Mouse (Mus musculus) heart, postnatal 25 days (tissue): Measurements from ENCODE around the gene Acot9. TPM values are rescaled to one million over a fixed set of nuclear protein-coding genes. Genes with fewer than 3 reads are reported as not detected.

Experiments
- DNase-seq: peaks from one replicate; pipeline ENCODE4 v3.0.0; 2022; ENCODE audit warnings: low spot score
- intact Hi-C: fragments of 180-260 bp; cut with DNase I; formaldehyde crosslinking; loops from one replicate; pipeline ENCODE4 v1.15.1; 2025
- total RNA-seq, 2 experiments: library from RNA; stranded (reverse); gene quantifications; 2 replicates each; pipeline ENCODE4 v1.2.3; 2021

Acot9 gene
- total RNA-seq, result 10 to 100 TPM; 25.1 to 32.3 TPM

DNA sequence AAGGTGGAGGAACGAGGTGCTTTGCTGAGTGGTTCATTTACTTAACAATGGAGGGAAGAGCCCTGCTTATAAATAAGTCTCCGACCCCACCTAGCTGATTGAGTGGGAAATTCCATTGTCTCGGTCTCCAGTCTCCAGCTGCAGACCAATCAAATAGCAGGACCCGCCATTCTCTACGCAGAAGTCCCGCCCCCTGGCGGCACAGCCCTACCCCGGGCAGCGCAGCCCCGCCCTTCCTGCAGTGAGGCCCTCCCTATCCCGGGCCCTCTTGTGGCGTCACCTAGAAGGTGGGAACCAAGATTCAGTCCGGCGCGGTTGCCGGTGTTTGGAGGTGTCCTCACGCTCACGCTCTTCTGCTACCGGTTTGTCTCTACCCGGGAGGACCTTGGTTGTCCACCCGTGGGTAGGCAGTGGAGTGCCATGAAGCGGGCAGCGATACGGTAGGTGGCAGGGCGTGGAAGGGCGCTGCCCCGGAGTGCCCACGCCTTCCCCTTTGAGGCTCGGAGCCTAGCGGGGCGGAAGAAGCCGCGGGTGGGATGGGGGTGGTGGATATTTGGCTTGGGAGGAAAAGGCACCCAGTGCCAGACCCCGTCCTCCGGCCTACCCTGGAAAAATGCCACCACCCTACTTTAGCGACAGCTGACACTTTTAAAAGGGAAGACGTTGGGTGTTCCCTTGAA is at the start of gene Acot9:
Gene Acot9 (plus strand): TSS at position 209 of the 680 bp plus-strand sequence.
- DNase-seq, result peak; percentile 83
- intact Hi-C loops, result loop anchor here (2.0 to 5.0 kb wide), 2 partner anchors 45 to 118 kb away; partner anchors contain the start of gene Sat1

DNA sequence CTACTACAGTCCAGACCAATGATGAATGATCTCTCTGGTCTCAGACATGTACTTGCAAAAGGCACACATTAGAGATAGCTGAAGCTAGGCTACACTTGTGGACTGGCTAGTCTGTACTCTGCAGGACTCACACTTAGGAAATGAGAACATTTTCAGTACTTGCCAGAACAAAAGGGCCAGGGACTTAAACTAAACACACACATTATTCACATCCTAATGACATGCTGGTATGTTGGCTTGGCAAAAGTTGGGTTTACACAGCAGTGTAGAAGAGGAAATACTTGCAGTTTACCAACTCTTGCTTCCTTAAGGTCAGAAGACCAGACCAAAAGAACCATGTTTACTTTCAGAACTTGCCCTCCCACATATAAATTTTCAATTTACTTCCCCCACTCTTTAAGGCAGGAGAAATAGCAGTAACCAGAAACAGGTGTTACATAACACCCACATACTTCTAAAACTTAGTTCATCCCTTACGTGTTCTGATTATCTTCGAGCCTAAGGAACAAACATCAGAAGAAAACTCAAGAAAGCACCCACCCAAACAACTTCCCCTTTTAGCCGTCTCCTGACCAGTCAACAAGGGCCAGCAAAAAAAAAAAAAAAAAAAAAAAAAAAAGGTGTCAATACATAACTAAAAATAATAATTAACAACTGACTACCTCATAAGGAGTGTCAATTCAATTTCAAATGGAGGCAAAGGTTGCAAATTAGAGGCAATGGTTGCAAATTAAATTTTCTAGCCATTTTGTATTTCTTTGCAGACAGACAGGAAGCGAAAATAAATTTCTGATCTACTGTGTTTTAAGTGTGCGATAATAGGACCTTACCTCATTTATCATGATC is 47.7 kb upstream of the Acot9 start:
- no peak for DNase-seq
- intact Hi-C loops, result loop anchor here (5.0 to 10.0 kb wide), 3 partner anchors 48 to 100 kb away; partner anchors contain the start of gene Acot9

DNA sequence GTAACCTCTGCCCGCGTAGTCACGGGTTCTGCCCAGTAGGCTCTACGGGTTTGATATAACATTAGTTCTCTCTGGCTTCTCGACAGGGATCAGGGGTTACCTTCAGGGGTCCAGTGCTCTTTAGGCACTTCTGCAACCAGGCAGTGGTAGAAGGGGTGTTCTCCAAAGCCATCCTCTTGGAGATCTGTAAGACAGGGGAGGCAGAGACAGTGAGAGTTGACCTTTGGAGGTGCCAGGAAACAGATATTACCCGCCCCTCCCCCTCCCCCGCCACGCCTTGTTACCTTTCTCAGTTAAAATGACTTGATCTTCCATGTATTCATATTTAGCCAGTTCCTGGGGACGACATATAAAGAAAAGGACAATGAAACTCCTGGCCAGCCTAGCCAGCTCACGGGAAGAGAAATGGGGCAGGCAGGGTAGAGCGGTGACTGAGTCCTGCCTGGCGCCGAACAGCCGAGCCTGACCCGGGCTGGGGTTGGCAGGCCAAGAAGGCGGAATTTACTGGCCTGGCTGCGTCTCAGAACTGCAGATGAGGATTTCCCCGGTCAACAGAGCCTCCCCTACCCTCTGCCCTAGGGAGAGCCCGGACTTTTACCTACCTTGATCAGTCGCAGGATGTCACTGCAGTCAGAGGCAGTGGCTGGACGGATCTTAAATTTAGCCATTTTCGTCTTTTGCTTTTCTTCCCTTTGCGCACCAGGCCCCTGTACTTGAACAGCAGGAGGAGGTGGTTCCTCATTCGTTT is 46.6 kb upstream of the Acot9 start:
- DNase-seq, result peak; percentile 8
- intact Hi-C loops, result loop anchor here (5.0 to 10.0 kb wide), 3 partner anchors 47 to 99 kb away; partner anchors contain the start of gene Acot9

GRCm38 (mm10) chrX:155216271-155216670 is 46.0 kb upstream of the Acot9 start, which contains the start of gene Sat1:
Gene Sat1, minus strand, starts transcription at chrX:155216449.
- intact Hi-C loops, result loop anchor here (5.0 to 10.0 kb wide), 3 partner anchors 46 to 99 kb away; partner anchors contain the start of gene Acot9
- peak; percentile 91 for DNase-seq

DNA sequence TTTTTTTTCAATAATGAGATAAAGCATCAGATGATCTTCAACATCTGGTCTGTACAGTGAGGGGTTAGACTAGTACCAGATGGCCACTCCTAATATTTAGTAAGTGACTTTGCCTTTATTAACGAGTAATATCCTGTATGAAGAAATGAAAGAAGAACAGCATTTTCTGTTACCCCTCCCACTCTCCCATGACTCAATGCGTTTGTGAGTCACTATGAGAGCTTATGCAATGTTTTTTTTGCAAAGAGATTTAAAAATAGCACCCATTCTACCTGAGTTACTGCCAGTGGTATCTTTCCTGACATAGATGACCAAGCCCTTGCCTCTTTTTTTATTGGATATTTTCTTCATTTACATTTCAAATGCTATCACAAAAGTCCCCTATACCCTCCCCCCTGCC is 44.0 kb upstream of the Acot9 start:
- DNase-seq, result no peak
- intact Hi-C loops, result loop anchor here (5.0 to 10.0 kb wide), 3 partner anchors 44 to 97 kb away; partner anchors contain the start of gene Acot9

DNA sequence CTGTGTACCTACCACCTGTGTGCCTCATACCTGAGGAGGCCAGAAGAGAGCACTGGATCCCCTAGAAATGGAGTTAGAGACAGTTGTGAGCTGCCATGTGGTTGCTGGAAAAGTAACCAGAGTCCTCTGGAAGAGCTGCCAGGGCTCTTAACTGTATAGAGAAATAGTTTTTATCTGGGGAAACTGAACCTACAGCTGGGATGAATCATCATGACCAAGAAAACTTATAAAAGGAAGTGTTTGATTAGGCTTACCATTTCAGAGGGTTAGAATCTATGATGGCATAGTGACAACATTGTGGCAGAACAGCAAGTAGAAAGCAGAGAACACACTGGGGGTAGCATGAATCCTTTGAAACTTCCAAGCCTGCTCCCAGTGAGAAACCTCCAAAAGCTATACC is 5.4 kb upstream of the Acot9 start:
- DNase-seq, result no peak
- intact Hi-C loops, result no loop called here

DNA sequence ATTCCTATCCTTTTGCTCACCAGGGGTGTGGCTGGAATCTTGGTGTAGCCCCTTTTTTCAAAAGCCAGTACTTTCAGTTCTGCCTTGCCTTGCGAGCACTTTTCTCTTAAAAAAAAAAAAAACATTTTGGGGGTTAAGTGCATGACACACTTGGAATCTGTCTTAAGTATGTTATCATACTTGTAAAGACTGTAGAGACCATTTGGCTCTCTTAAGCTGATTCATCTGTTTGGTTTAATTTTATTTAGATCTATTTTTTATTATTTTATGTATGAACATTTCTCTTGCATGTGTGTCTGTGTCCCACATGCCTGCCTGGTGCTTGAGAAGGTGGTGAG is 641 bp downstream of the Acot9 start:
- intact Hi-C loops, result loop anchor here (2.0 to 5.0 kb wide), 2 partner anchors 46 to 118 kb away; partner anchors contain the start of gene Sat1
- no peak for DNase-seq

- no peak for DNase-seq
- intact Hi-C loops, result no loop called here
These were observed 16.2 kb downstream of the Acot9 start for GRCm38 (mm10) chrX:155278483-155278882.

DNA sequence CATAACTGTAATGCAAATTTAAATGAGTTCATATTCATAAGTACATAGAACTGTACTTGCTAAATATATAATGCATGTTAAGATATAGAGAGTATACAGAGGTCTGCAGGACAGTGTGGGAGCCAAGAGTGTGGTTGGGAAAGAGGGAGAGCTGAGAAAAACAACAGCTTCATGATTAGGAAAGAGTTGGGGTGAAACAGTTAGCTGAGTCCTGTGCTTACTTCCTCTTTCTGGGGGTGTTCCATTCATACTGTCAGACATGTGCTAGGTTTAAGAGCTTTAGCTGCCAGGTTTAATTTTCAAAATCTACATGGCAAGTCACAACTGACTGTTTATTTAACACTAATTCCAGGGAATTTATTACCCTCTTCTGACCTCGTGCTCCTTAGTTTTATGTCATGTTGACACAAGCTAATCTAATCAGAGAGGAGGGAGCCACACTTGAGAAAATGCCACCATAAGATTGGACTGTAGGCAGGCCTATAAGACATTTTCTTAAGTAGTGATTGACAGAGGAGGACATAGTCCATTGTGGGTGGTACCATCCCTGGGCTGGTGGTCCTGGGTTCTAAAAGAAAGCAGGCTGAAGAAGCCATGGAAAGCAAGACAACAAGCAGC is 18.3 kb downstream of the Acot9 start:
- no peak for DNase-seq
- intact Hi-C loops, result no loop called here

GRCm38 (mm10) chrX:155306390-155306789 is 44.1 kb downstream of the Acot9 start:
- intact Hi-C loops, result no loop called here
- no peak for DNase-seq

- intact Hi-C loops, result loop anchor here (2.0 to 10.0 kb wide), 3 partner anchors 103 to 221 kb away; partner anchors contain the start of gene Sat1
- no peak for DNase-seq
These were observed 55.8 kb downstream of the Acot9 start for GRCm38 (mm10) chrX:155318005-155318404.

DNA sequence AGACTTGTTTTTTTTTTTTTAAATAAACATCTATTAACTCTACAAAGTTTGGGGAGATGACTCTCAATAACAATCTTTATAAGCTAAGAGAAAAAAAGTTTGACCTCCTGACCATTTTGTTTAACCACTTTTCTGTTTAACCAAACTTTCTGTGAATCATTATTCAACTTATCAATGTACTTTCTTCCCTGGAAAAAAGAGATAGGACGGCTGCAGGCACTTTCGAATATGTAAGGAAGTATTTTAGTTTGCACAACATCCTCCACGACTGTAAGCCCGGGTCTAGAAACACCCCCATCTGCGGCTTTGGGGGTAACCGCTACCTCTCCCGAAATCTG is 75.3 kb downstream of the Acot9 start:
- no peak for DNase-seq
- intact Hi-C loops, result no loop called here

DNA sequence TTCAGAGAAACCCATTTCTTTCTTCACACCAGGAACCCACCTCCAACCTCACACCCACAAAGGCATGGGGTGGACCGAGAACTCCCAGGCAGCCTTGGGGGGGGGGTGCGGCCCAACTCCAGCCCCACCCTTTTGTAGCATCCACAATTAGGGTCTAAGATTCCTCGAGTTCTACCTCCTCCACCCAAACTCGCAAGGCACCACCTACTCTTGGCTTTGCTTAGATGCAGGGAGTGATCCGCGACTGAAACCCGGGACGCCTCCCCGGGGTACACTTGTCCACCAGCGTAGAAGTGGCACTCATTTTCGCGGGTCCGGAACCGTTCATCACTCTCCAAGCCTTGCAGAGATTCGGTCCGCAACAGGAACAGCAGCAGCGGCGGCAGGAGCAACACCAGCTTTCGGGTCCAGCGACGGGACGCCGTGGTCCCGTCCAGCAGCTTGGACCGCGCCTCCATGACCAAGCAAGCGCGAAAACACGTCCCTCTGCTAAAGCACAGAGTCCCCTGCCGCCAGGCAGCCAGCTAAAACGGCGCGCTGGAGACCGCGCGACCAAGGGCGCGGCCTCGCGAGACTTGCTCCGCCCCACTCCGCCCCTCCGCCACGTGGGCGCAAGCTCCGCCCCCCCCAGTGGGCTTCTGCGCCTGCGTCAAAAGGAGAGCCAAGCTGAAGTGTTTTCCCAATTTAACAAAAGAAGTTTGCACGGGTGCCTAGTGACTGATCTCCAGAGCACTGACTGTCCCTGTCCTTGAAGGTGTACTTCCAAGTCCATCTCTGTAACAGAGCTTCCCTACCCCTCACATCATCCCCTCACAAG is 75.9 kb downstream of the Acot9 start:
- peak; percentile 59 for DNase-seq
- intact Hi-C loops, result no loop called here

DNA sequence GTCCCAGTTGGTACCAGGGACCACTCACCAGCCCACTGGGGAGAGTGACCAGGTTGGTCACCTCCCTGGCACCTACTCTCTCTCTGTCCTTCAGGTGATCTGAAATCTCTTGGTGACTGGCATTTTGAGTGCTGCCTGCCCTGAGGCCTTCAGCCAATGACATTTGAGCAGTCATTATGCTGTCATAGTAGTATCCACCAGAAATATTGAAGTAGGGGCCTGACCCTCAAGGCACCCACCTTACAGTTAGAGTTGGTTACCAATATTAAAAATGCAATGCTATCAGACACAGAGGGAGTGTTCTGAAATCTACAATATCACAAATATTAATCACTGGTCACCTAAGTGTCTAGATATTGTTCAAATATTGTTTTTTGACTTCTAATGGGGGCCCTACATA is 78.4 kb downstream of the Acot9 start, which contains the start of gene Prdx4:
Gene Prdx4 (minus strand): TSS at position 101 of the 400 bp plus-strand sequence.
- intact Hi-C loops, result no loop called here
- DNase-seq, result no peak

- intact Hi-C loops, result no loop called here
- DNase-seq, result no peak
These were observed 84.0 kb downstream of the Acot9 start for GRCm38 (mm10) chrX:155346249-155346648.
